Mouse (Mus musculus) liver, embryonic 13.5 days (tissue): ENCODE measurements around the gene Lax1. TPM values are rescaled to one million over a fixed set of nuclear protein-coding genes. Genes with fewer than 3 reads are reported as not detected.

ENCODE experiments used
- ATAC-seq: fragments of 200-750 bp; cut with Nextera tagmentation; 2 replicates; pipeline ENCODE4 v1.8.0; 2017; ENCODE audit warnings: low read depth, mild to moderate bottlenecking, moderate number of reproducible peaks, moderate library complexity
- DNase-seq: peaks from one replicate; pipeline ENCODE4 v3.0.0; 2022
- H3K27ac ChIP-seq: fragments of 300-500 bp; sonication (generic); 2 replicates; pipeline ENCODE4 v1.5.1; 2015; ENCODE audit warnings: moderate library complexity, mild to moderate bottlenecking, inconsistent platforms
- H3K27me3 ChIP-seq: fragments of 300-500 bp; sonication (generic); 2 replicates; pipeline ENCODE4 v1.6.1; 2015; ENCODE audit warnings: mild to moderate bottlenecking, inconsistent platforms
- H3K36me3 ChIP-seq: fragments of 300-500 bp; sonication (generic); 2 replicates; pipeline ENCODE4 v1.6.1; 2015; ENCODE audit warnings: mild to moderate bottlenecking, inconsistent platforms
- H3K4me1 ChIP-seq: fragments of 300-500 bp; sonication (generic); replicated peaks from 2 replicates; pipeline ENCODE4 v1.6.1; 2015; ENCODE audit warnings: inconsistent platforms
- H3K4me2 ChIP-seq: fragments of 300-500 bp; sonication (generic); 2 replicates; pipeline ENCODE4 v1.6.1; 2015; ENCODE audit warnings: inconsistent platforms, mild to moderate bottlenecking, moderate library complexity
- H3K4me3 ChIP-seq: fragments of 300-500 bp; sonication (generic); replicated peaks from 2 replicates; pipeline ENCODE4 v1.5.1; 2015; ENCODE audit warnings: mild to moderate bottlenecking, inconsistent platforms
- H3K9ac ChIP-seq: fragments of 300-500 bp; sonication (generic); 2 replicates; pipeline ENCODE4 v1.6.1; 2015; ENCODE audit warnings: mild to moderate bottlenecking, inconsistent platforms
- H3K9me3 ChIP-seq: fragments of 300-500 bp; sonication (generic); replicated peaks from 2 replicates; pipeline ENCODE4 v1.6.1; 2016; ENCODE audit warnings: inconsistent platforms
- WGBS: fragments of 180-500 bp; shearing (Covaris S2); methylation state at CpG from one replicate; pipeline ENCODE4 v1.1.7; 2015; ENCODE audit not compliant: insufficient replicate concordance; 5-methylcytosine and 5-hydroxymethylcytosine counted together
- polyA plus RNA-seq: library from polyadenylated mRNA; unstranded; fragments of >200 nt; fragmentation: Nextera tagmentation; extraction: Ambion mirVana; gene quantifications from 2 replicates; pipeline ENCODE4 v1.2.1, GENCODE M21; 2015

Gene Lax1
- polyA plus RNA-seq, 1 experiment from 2014 or later: 0.28 TPM

DNA sequence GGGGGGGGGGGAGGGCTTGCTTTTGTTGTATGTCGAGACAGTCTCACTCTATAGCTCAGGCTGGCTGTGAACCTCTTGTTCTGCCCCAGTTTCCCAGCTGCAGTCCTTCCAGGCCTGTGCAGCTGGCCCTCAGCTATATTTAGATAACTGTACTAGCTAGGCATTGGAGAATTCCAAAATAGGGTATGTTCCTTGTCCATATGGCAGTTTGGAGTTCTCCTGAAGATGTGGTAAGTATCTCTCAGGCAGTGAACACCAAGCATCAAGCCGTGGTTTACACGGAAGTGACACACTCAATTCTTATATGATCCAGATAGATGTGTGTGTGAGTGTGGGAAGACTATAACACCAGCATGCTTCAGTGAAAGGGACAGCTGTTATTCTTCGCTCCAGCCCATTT, 26.5 kb downstream of the Lax1 start:
- WGBS: 75% methylated on average over 4 of the region's 4 CpGs
- ATAC-seq: no peak
- Histone ChIP-seq H3K4me2 (no peak overlapping the region), H3K36me3 (peaks cover 13% of the 10 kb centered on the region), H3K9me3 (no peaks in the 10 kb centered on the region), H3K9ac (no peak overlapping the region), H3K4me1 (peaks cover 26% of the 10 kb centered on the region), H3K27ac (no peak overlapping the region), H3K27me3 (no peaks in the 10 kb centered on the region), H3K4me3 (no peak overlapping the region)
- no peak for DNase-seq

DNA sequence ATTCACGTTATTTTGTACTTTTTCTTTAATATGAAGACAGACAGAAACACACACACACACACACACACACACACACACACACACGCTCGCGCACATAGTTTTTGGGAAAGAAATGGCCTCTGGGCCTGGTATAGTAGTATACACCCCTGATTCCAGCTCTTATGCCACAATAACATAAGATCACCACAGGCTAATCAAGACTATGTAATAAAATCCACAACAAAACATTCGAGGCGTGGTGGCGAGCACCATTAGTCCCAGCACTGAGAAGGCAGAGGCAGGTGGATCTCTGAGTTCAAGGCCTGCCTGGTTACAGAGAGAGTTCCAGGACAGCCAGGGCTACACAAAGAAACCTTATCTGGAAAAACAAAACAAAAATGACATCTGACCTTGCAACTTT, 27.0 kb downstream of the Lax1 start:
- WGBS: 87% methylated on average over 7 of the region's 7 CpGs
- Histone ChIP-seq H3K4me3 (no peak overlapping the region), H3K27ac (no peak overlapping the region), H3K27me3 (no peaks in the 10 kb centered on the region), H3K4me1 (peaks cover 31% of the 10 kb centered on the region), H3K9me3 (no peaks in the 10 kb centered on the region), H3K9ac (no peak overlapping the region), H3K4me2 (no peak overlapping the region), H3K36me3 (peaks cover 17% of the 10 kb centered on the region)
- ATAC-seq (no peak), DNase-seq (no peak)

- Histone ChIP-seq H3K9ac (peak within 1 kb of the TSS; percentile 92), H3K4me3 (peak within 1 kb of the TSS; percentile 85), H3K27me3 (no peaks in the 10 kb centered on the region), H3K27ac (peak within 1 kb of the TSS; percentile 87), H3K36me3 (peaks cover 32% of the 10 kb centered on the region), H3K9me3 (no peaks in the 10 kb centered on the region), H3K4me1 (peaks cover 45% of the 10 kb centered on the region), H3K4me2 (peak within 1 kb of the TSS; percentile 86)
- WGBS: 3% methylated on average over 26 of the region's 26 CpGs
- ATAC-seq (peak; percentile 99), DNase-seq (peak; percentile 86)
These were observed 28.5 kb downstream of the Lax1 start, which contains the start of gene Gm38394 for GRCm38 (mm10) chr1:133661203-133661933. Gene Gm38394, minus strand, starts transcription at chr1:133661318.

DNA sequence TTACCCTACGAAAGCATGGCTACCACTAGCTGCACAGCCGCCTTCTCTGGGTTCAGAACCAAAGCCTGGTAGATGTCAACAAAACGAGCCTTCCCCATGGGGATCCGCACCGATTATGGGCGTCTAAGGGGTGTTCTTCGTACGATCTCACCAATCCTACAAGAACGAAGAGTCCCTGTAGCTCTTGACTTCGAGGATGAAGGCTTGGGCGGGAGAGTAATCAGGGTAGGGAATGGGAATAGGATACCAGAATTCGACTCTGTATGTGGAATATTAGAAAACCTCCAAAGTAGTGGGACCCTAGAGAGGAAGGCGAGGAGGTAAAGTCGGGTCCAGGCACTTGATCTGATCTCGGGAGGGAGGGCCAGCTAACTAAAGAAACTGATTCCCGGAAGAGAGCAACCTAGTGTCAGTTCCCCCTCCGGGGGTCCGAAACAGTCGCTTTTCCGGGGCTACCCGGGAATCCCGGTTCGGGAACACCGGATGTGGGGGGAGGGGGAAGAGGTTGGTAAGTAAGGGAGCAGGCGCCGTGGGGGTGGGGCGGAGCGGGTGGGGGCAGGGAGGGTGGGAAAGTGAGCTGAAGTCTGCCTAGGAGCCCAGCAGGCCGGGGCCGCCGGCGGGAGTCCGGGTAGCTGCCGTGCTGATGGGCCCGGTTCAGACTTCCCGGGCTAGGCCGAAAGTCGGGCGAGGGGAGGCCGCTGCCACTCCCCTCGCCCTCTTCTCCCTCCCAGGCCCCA, 29.3 kb downstream of the Lax1 start, which contains the start of gene Zbed6:
Gene Zbed6 (minus strand): TSS at position 420 of the 737 bp plus-strand sequence.
- H3K36me3 ChIP-seq: peaks cover 35% of the 10 kb centered on the region
- DNase-seq (peak; percentile 28), ATAC-seq (peak; percentile 75)
- peak within 1 kb of the TSS; percentile 92 for H3K9ac ChIP-seq
- no peaks in the 10 kb centered on the region for H3K9me3 ChIP-seq
- peak within 1 kb of the TSS; percentile 87 for H3K27ac ChIP-seq
- peaks cover 48% of the 10 kb centered on the region for H3K4me1 ChIP-seq
- H3K4me3 ChIP-seq: peak within 1 kb of the TSS; percentile 85
- WGBS: 1% methylated on average over 41 of the region's 41 CpGs
- no peaks in the 10 kb centered on the region for H3K27me3 ChIP-seq
- H3K4me2 ChIP-seq: peak within 1 kb of the TSS; percentile 86

GRCm38 (mm10) chr1:133658878-133659277, 31.0 kb downstream of the Lax1 start:
- H3K36me3 ChIP-seq: peaks cover 42% of the 10 kb centered on the region
- peaks cover 48% of the 10 kb centered on the region for H3K4me1 ChIP-seq
- no peaks in the 10 kb centered on the region for H3K9me3 ChIP-seq
- peak overlapping the region; percentile 86; the same call in 1 of the 2 replicates for H3K4me2 ChIP-seq
- DNase-seq (no peak), ATAC-seq (no peak)
- no peak overlapping the region for H3K9ac ChIP-seq
- no peaks in the 10 kb centered on the region for H3K27me3 ChIP-seq
- H3K27ac ChIP-seq: no peak overlapping the region
- H3K4me3 ChIP-seq: no peak overlapping the region
- WGBS: 97% methylated on average over 3 of the region's 3 CpGs

DNA sequence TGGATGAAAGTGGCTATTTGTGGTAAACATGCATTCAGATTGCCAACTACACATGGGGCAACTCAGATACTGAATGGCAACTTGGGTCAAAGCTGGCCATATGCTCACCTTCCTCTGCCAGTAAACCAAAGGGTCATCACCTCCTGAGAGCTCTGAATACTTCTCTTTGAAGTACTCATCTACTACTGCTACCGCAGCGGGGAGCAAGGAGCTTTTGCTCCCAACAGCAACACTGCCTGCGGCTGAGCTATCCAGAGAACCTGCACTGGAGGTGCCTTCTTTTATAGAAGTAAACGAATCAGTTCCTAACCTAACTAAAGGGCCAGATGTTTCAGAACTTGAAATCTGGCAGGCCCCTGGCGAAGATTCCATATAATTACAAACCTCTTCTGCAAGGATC, 33.1 kb downstream of the Lax1 start:
- no peaks in the 10 kb centered on the region for H3K9me3 ChIP-seq
- H3K4me3 ChIP-seq: no peak overlapping the region
- WGBS: 82% methylated on average over 5 of the region's 5 CpGs
- peaks cover 49% of the 10 kb centered on the region for H3K36me3 ChIP-seq
- no peak overlapping the region for H3K4me2 ChIP-seq
- no peak overlapping the region for H3K9ac ChIP-seq
- no peak overlapping the region for H3K27ac ChIP-seq
- no peak for DNase-seq
- peaks cover 50% of the 10 kb centered on the region for H3K4me1 ChIP-seq
- no peak for ATAC-seq
- H3K27me3 ChIP-seq: no peaks in the 10 kb centered on the region

DNA sequence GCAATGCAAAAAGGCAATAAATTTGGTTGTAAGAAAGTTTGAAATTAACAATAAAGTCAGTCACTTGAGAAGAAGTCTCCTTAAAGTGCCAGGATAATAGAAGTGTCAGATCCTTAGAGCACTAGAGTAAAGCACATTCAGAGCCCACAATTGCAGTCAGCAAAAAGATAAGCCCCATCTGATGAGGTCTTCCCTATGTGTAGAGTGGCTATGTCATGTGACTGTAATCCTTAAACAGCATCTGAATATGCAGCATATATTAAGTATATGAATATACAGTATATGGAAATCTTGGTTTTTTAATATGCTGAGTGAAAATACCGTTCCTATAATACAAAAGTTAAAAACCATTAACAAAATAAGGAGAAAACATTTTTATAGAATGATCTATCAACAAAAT, 36.9 kb downstream of the Lax1 start:
- no peak overlapping the region for H3K4me3 ChIP-seq
- H3K36me3 ChIP-seq: peaks cover 49% of the 10 kb centered on the region
- no peak overlapping the region for H3K4me2 ChIP-seq
- no peaks in the 10 kb centered on the region for H3K9me3 ChIP-seq
- DNase-seq (no peak), ATAC-seq (no peak)
- WGBS: 92% methylated on average over 1 of the region's 1 CpGs
- H3K4me1 ChIP-seq: peaks cover 33% of the 10 kb centered on the region
- no peak overlapping the region for H3K9ac ChIP-seq
- H3K27me3 ChIP-seq: no peaks in the 10 kb centered on the region
- no peak overlapping the region for H3K27ac ChIP-seq

DNA sequence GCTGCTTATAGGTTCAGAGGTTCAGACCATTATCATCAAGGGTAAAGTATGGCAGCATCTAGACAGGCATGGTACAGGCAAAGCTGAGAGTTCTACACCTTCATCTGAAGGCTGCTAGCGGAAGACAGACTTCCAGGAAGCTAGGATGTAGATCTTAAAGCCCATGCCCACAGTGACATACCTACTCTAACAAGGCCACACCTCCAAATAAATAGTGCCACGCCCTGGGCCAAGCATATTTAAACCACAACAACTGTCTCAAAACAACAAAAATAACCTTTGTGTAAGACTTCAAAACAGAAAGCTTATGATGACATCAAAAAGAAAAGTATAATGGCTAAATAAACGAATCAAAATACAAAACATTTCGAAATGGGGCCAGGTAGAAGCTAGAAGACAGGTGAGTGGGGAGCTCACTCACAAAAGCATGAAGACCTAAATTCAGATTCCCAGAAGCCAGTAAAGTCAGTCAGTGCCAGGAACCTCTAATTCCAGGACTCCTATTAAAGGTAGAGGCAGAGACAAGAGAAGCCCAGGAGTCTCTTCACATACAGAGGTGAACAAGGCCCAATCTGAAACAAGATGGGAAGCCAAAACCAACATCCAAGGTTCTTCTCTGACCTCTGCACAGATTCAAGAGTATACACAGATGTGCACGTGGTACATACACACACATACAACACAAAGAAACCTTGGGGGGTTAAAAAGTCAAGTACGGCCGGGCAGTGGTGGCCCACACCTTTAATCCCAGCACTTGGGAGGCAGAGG, 39.4 kb downstream of the Lax1 start:
- Histone ChIP-seq H3K4me2 (no peak overlapping the region), H3K27me3 (no peaks in the 10 kb centered on the region), H3K9ac (no peak overlapping the region), H3K27ac (peak overlapping the region; percentile 9; the same call in 1 of the 2 replicates), H3K4me1 (peaks cover 16% of the 10 kb centered on the region), H3K9me3 (no peaks in the 10 kb centered on the region), H3K36me3 (peaks cover 51% of the 10 kb centered on the region), H3K4me3 (no peak overlapping the region)
- WGBS: 80% methylated on average over 7 of the region's 7 CpGs
- DNase-seq (no peak), ATAC-seq (no peak)

GRCm38 (mm10) chr1:133645652-133646051, 44.3 kb downstream of the Lax1 start:
- H3K27ac ChIP-seq: no peak overlapping the region
- H3K36me3 ChIP-seq: peaks cover 76% of the 10 kb centered on the region
- ATAC-seq (no peak), DNase-seq (no peak)
- H3K9me3 ChIP-seq: no peaks in the 10 kb centered on the region
- WGBS: 87% methylated on average over 5 of the region's 5 CpGs
- no peak overlapping the region for H3K4me2 ChIP-seq
- peaks cover 8% of the 10 kb centered on the region for H3K4me1 ChIP-seq
- H3K27me3 ChIP-seq: no peaks in the 10 kb centered on the region
- no peak overlapping the region for H3K9ac ChIP-seq
- H3K4me3 ChIP-seq: no peak overlapping the region

- Histone ChIP-seq H3K9ac (no peak overlapping the region), H3K4me3 (no peak overlapping the region), H3K27me3 (no peaks in the 10 kb centered on the region), H3K9me3 (no peaks in the 10 kb centered on the region), H3K36me3 (peaks cover 98% of the 10 kb centered on the region), H3K4me2 (no peak overlapping the region), H3K4me1 (no peaks in the 10 kb centered on the region), H3K27ac (no peak overlapping the region)
- ATAC-seq (no peak), DNase-seq (no peak)
- 89% methylated on average over 2 of the region's 2 CpGs for WGBS
These were observed 48.7 kb downstream of the Lax1 start for GRCm38 (mm10) chr1:133641163-133641562.

GRCm38 (mm10) chr1:133638517-133638916, 51.4 kb downstream of the Lax1 start:
- ATAC-seq: no peak
- no peak overlapping the region for H3K9ac ChIP-seq
- H3K4me2 ChIP-seq: no peak overlapping the region
- no peak overlapping the region for H3K27ac ChIP-seq
- H3K4me3 ChIP-seq: no peak overlapping the region
- H3K4me1 ChIP-seq: no peaks in the 10 kb centered on the region
- H3K9me3 ChIP-seq: no peaks in the 10 kb centered on the region
- H3K27me3 ChIP-seq: no peaks in the 10 kb centered on the region
- DNase-seq: no peak
- H3K36me3 ChIP-seq: peaks cover 96% of the 10 kb centered on the region
- 86% methylated on average over 6 of the region's 6 CpGs for WGBS
